In the genomic region with DNA sequence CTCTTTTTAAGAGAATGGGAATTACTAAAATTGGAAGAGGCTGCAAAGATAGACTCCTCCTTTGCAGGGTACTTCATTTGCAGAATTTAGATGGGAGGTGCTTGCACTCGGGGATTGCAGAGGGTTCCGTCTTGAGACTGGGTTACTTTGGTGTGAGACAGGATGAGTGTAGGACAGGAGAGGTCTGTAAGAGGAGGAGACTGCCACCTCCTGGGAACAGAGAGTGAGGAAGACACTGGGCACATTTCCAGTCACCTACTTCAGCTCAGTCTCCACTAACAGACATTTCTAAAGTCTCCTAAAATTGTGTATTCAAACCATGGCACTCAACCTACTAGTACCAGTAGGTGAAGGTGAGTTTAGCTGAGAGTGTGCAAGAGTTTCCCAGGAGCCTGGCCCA, we compare ENCODE assay signal across 12 mouse cellular contexts. TPM values are rescaled to one million over a fixed set of nuclear protein-coding genes. Genes with fewer than 3 reads are reported as not detected.
A peak's percentile ranks its signal among the peaks of the same experiment; 100 is the strongest.
DNase-seq lines count a peak whose midpoint lies in the region; ATAC-seq and TF ChIP-seq lines count a peak whose summit lies in the region.
"Had no signal": no experiment of that assay in that cellular context is flagged by ENCODE, and none has a peak within 500 bp of the region (broad histone marks: within the 10 kb centered on the region; RNA-seq: fewer than 3 reads in every experiment).

No protein-coding gene starts in this region.

- H3K36me3 ChIP-seq in forebrain, postnatal 0 days (ENCODE audit: insufficient read depth) = no peaks in the 10 kb centered on the region
- H3K36me3 ChIP-seq in forebrain, embryonic 14.5 days (ENCODE audit: control insufficient read depth, insufficient read depth, low read length) = no peaks in the 10 kb centered on the region
- H3K36me3 ChIP-seq in liver, embryonic 16.5 days (ENCODE audit: control insufficient read depth, insufficient read depth) = no peaks in the 10 kb centered on the region
- H3K36me3 ChIP-seq in forebrain, embryonic 10.5 days (replicated peaks) = peaks cover 9% of the 10 kb centered on the region
- no peaks in the 10 kb centered on the region for H3K36me3 ChIP-seq in midbrain, embryonic 13.5 days
- H3K36me3 ChIP-seq: neural tube, embryonic 13.5 days had no signal

- H3K4me3 ChIP-seq in forebrain, postnatal 0 days (ENCODE audit: low read depth, low read length) = no peak overlapping the region
- H3K4me3 ChIP-seq in forebrain, embryonic 14.5 days (ENCODE audit: low read depth, low read length) = no peak overlapping the region
- H3K4me3 ChIP-seq in left cerebral cortex, adult 2 months = no peak overlapping the region
- no peak overlapping the region for H3K4me3 ChIP-seq in liver, embryonic 16.5 days (ENCODE audit: low read depth, low read length)
- no peak overlapping the region for H3K4me3 ChIP-seq in forebrain, embryonic 10.5 days
- no peak overlapping the region for H3K4me3 ChIP-seq in midbrain, embryonic 13.5 days (replicated peaks)
- H3K4me3 ChIP-seq: neural tube, embryonic 13.5 days had no signal

- H3K9me3 ChIP-seq in forebrain, postnatal 0 days (ENCODE audit: low read length) = no peaks in the 10 kb centered on the region
- H3K9me3 ChIP-seq in forebrain, embryonic 14.5 days (replicated peaks; ENCODE audit: control insufficient read depth, low read length) = no peaks in the 10 kb centered on the region
- H3K9me3 ChIP-seq in liver, embryonic 16.5 days (replicated peaks; ENCODE audit: control insufficient read depth, low read length) = no peaks in the 10 kb centered on the region
- H3K9me3 ChIP-seq in forebrain, embryonic 10.5 days = no peaks in the 10 kb centered on the region
- H3K9me3 ChIP-seq in midbrain, embryonic 13.5 days = no peaks in the 10 kb centered on the region
- H3K9me3 ChIP-seq: neural tube, embryonic 13.5 days had no signal

- 87% methylated on average over 2 of the region's 2 CpGs for WGBS in forebrain, postnatal 0 days
- 96% methylated on average over 2 of the region's 2 CpGs for WGBS in forebrain, embryonic 14.5 days
- WGBS in liver, embryonic 16.5 days (ENCODE audit: insufficient replicate concordance) = 39% methylated on average over 2 of the region's 2 CpGs
- WGBS in forebrain, embryonic 10.5 days = 91% methylated on average over 2 of the region's 2 CpGs
- 83% methylated on average over 2 of the region's 2 CpGs for WGBS in midbrain, embryonic 13.5 days

- TF ChIP-seq CTCF in forebrain, postnatal 0 days (IDR thresholded peaks at IDR 0.05; ENCODE audit: low read depth) = peak; percentile 18; the same call in 1 of the 2 replicates
- peak; percentile 31 for TF ChIP-seq CTCF in left cerebral cortex, adult 2 months (IDR thresholded peaks at IDR 0.05)

- intact Hi-C loops in left cerebral cortex, adult 2 months (cut with DNase I) = no loop called here
- intact Hi-C loops in left cerebral cortex, postnatal 36 days (cut with DNase I) = no loop called here

- H3K27ac ChIP-seq in forebrain, postnatal 0 days (ENCODE audit: low read depth, low read length) = no peak overlapping the region
- H3K27ac ChIP-seq in forebrain, embryonic 14.5 days (ENCODE audit: low read depth, low read length) = no peak overlapping the region
- no peak overlapping the region; the same call in 1 of the 2 replicates for H3K27ac ChIP-seq in left cerebral cortex, adult 2 months
- H3K27ac ChIP-seq in liver, embryonic 16.5 days (ENCODE audit: low read length) = peak overlapping the region; percentile 21; the same call in 1 of the 2 replicates
- no peak overlapping the region for H3K27ac ChIP-seq in forebrain, embryonic 10.5 days
- no peak overlapping the region for H3K27ac ChIP-seq in midbrain, embryonic 13.5 days
- H3K27ac ChIP-seq: neural tube, embryonic 13.5 days had no signal

- ATAC-seq in forebrain, postnatal 0 days = no peak
- no peak for ATAC-seq in forebrain, embryonic 14.5 days
- 0 out of 2 replicates have a peak, but pooled peaks have one; percentile 31 for ATAC-seq in liver, embryonic 16.5 days (ENCODE audit: low read depth)
- ATAC-seq in midbrain, embryonic 13.5 days = no peak

- no peak overlapping the region for H3K9ac ChIP-seq in forebrain, postnatal 0 days
- H3K9ac ChIP-seq in forebrain, embryonic 14.5 days (ENCODE audit: low read length) = no peak overlapping the region
- no peak overlapping the region for H3K9ac ChIP-seq in liver, embryonic 16.5 days (ENCODE audit: low read depth, low read length)
- no peak overlapping the region for H3K9ac ChIP-seq in midbrain, embryonic 13.5 days (replicated peaks)
- H3K9ac ChIP-seq: neural tube, embryonic 13.5 days had no signal

- no peaks in the 10 kb centered on the region for H3K27me3 ChIP-seq in forebrain, postnatal 0 days (ENCODE audit: insufficient read depth, low read length)
- H3K27me3 ChIP-seq in forebrain, embryonic 14.5 days (replicated peaks; ENCODE audit: control insufficient read depth, insufficient read depth, low read length) = no peaks in the 10 kb centered on the region
- no peaks in the 10 kb centered on the region for H3K27me3 ChIP-seq in liver, embryonic 16.5 days (ENCODE audit: control insufficient read depth, insufficient read depth, low read depth, low read length)
- H3K27me3 ChIP-seq in forebrain, embryonic 10.5 days (ENCODE audit: poor library complexity, severe bottlenecking) = no peaks in the 10 kb centered on the region
- no peaks in the 10 kb centered on the region for H3K27me3 ChIP-seq in midbrain, embryonic 13.5 days
- H3K27me3 ChIP-seq: neural tube, embryonic 13.5 days had no signal

- H3K4me2 ChIP-seq in forebrain, postnatal 0 days (ENCODE audit: low read depth) = no peak overlapping the region
- no peak overlapping the region for H3K4me2 ChIP-seq in forebrain, embryonic 14.5 days (ENCODE audit: low read length)
- H3K4me2 ChIP-seq in liver, embryonic 16.5 days (ENCODE audit: low read depth, low read length) = no peak overlapping the region
- H3K4me2 ChIP-seq in midbrain, embryonic 13.5 days (replicated peaks) = no peak overlapping the region
- H3K4me2 ChIP-seq: neural tube, embryonic 13.5 days had no signal

- no peak for DNase-seq in forebrain, postnatal 0 days
- no peak for DNase-seq in forebrain, embryonic 14.5 days (ENCODE audit: low spot score)
- DNase-seq in left cerebral cortex, adult 2 months (ENCODE audit: extremely low spot score in 1 of 2, low spot score in 2 of 2) = peak; percentile 18 to 22
- no peak for DNase-seq in left cerebral cortex, postnatal 36 days (ENCODE audit: low spot score in 2 of 2)
- peak; percentile 27 for DNase-seq in Muller cell, postnatal 12 days (ENCODE audit: inconsistent ontology term)
- no peak for DNase-seq in forebrain, embryonic 10.5 days (ENCODE audit: extremely low spot score, low spot score)
- DNase-seq: embryo, embryonic 11 days; left cerebral cortex, postnatal 4 days; thymus, adult 18-20 months had no signal

- H3K4me1 ChIP-seq in forebrain, postnatal 0 days (ENCODE audit: insufficient read depth) = no peaks in the 10 kb centered on the region; the same call in 1 of the 2 replicates
- 0 out of 2 replicates have a peak, but pooled peaks cover 5% of the 10 kb centered on the region for H3K4me1 ChIP-seq in forebrain, embryonic 14.5 days (ENCODE audit: control insufficient read depth, insufficient read depth, low read length)
- H3K4me1 ChIP-seq in liver, embryonic 16.5 days (ENCODE audit: control insufficient read depth, low read depth, low read length) = peaks cover 81% of the 10 kb centered on the region
- H3K4me1 ChIP-seq in forebrain, embryonic 10.5 days = peaks cover 33% of the 10 kb centered on the region
- peaks cover 22% of the 10 kb centered on the region for H3K4me1 ChIP-seq in midbrain, embryonic 13.5 days (replicated peaks)

RNA-seq across cellular contexts. Expression of gene Larp1, which starts 9.4 kb away (rescaled TPM):
- 33.0 and 43.9 TPM in 2 replicates for total RNA-seq in forebrain, postnatal 0 days (2014; rRNA removed)
- 7.6 and 13.3 TPM in 2 replicates for polyA plus RNA-seq in forebrain, postnatal 0 days (2015; fragmentation: Nextera tagmentation; extraction: Ambion mirVana)
- 11.8 and 14.7 TPM in 2 replicates for polyA plus RNA-seq in forebrain, embryonic 14.5 days (2014; fragmentation: Nextera tagmentation; extraction: Ambion mirVana)
- total RNA-seq in left cerebral cortex, adult 2 months (2021) = 10 to 100 TPM; 91.9 to 97.7 TPM
- total RNA-seq in left cerebral cortex, postnatal 36 days (2021) = 10 to 100 TPM; 84.8 to 92.3 TPM
- polyA plus RNA-seq in liver, embryonic 16.5 days (2015; fragmentation: Nextera tagmentation; extraction: Ambion mirVana) = 14.2 and 14.9 TPM in 2 replicates
- polyA plus RNA-seq in forebrain, embryonic 10.5 days (2016; fragmentation: Nextera tagmentation; extraction: Ambion mirVana) = 17.3 and 18.6 TPM in 2 replicates
- polyA plus RNA-seq in midbrain, embryonic 13.5 days (2015; fragmentation: Nextera tagmentation; extraction: Ambion mirVana) = 15.8 TPM in 2 replicates

Comparison
In these comparisons a context has a peak if more than half of its experiments do, and no peak if none do; other contexts are left out.
1. DNase-seq: peak in left cerebral cortex, adult 2 months (2 of 2) and Muller cell, postnatal 12 days (single experiment); none in forebrain, postnatal 0 days (single experiment), forebrain, embryonic 14.5 days (single experiment), left cerebral cortex, postnatal 36 days (0 of 2) and forebrain, embryonic 10.5 days (single experiment).